Mouse (Mus musculus) C2C12 (cell line): ENCODE data around the gene Clasp1. TPM values are rescaled to one million over a fixed set of nuclear protein-coding genes. Genes with fewer than 3 reads are reported as not detected.

ENCODE experiments used
- H3K27me3 ChIP-seq: one replicate; pipeline ENCODE4 v1.6.1; 2011; ENCODE audit not compliant: control insufficient read depth, insufficient read depth, insufficient read length
- H3K36me3 ChIP-seq: one replicate; pipeline ENCODE4 v1.6.1; 2011; ENCODE audit not compliant: control insufficient read depth, insufficient read depth
- H3K4me3 ChIP-seq: one replicate; pipeline ENCODE4 v1.5.1; 2011; ENCODE audit warnings: mild to moderate bottlenecking, control low read depth; ENCODE audit not compliant: poor library complexity, insufficient read depth, severe bottlenecking
- H3K79me2 ChIP-seq: one replicate; pipeline ENCODE4 v1.6.1; 2011; ENCODE audit not compliant: control insufficient read depth, insufficient read depth
- H3K79me3 ChIP-seq: one replicate; pipeline ENCODE4 v1.6.1; 2011; ENCODE audit warnings: low read depth, control low read depth
- H3ac ChIP-seq: one replicate; pipeline ENCODE3; 2011; ENCODE audit warnings: low read depth; ENCODE audit not compliant: control insufficient read depth, insufficient read length
- CEBPB ChIP-seq: IDR thresholded peaks from one replicate; pipeline ENCODE4 v1.6.1; 2011; ENCODE audit warnings: low read depth, mild to moderate bottlenecking, control low read depth, moderate library complexity
- CTCF ChIP-seq: IDR thresholded peaks from one replicate; pipeline ENCODE4 v1.5.1; 2011; ENCODE audit not compliant: control insufficient read depth, insufficient read depth, insufficient read length
- FOSL1 ChIP-seq: IDR thresholded peaks from one replicate; pipeline ENCODE4 v1.8.0; 2011; ENCODE audit warnings: mild to moderate bottlenecking, low read length; ENCODE audit not compliant: poor library complexity, insufficient read depth, severe bottlenecking
- MAX ChIP-seq: IDR thresholded peaks from one replicate; pipeline ENCODE4 v1.6.1; 2011; ENCODE audit warnings: mild to moderate bottlenecking, control low read depth
- MYOD1 ChIP-seq: IDR thresholded peaks from one replicate; pipeline ENCODE4 v1.6.1; 2011; ENCODE audit warnings: low read depth; ENCODE audit not compliant: control insufficient read depth, insufficient read length
- MYOG ChIP-seq: IDR thresholded peaks from one replicate; pipeline ENCODE4 v1.6.1; 2011; ENCODE audit not compliant: control insufficient read depth, insufficient read length; ENCODE audit errors: extremely low read depth
- USF1 ChIP-seq: IDR thresholded peaks from one replicate; pipeline ENCODE4 v1.6.1; 2011; ENCODE audit warnings: low read depth, mild to moderate bottlenecking, control low read depth, moderate library complexity
- polyA plus RNA-seq: library from polyadenylated mRNA; unstranded; fragments of >200 nt; fragmentation: generic; extraction: Trizol; gene quantifications from one replicate; pipeline ENCODE4 v1.2.1, GENCODE M21; 2012; ENCODE audit warnings: missing spikeins

Gene Clasp1
- polyA plus RNA-seq, 1 experiment: 19.4 TPM

DNA sequence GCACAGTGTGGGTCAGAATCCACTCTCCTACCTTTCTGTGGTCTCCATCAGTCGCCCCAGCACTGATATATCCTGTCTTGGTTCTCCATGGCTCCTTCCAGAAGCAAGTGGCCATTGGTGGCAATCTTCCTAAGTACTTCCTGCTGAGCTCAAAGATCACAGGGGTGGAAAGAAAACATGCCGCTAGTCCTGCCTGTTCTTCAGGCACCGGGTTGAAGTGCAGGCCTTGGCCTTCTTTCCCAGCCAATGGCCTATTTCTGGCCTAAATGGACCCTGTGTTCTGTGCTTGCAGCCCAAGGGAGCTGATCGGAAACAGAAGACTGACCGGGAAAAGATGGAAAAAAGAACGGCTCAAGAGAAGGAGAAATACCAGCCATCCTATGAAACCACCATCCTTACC, 269.9 kb downstream of the Clasp1 start:
- Histone ChIP-seq H3K79me2 (no peaks in the 10 kb centered on the region), H3K27me3 (no peaks in the 10 kb centered on the region), H3K36me3 (no peaks in the 10 kb centered on the region), H3K4me3 (no peak overlapping the region), H3K79me3 (no peaks in the 10 kb centered on the region), H3ac (no peak overlapping the region)
- TF ChIP-seq MYOD1: no peak
- no peak for TF ChIP-seq MYOG
- no peak for TF ChIP-seq MAX
- TF ChIP-seq CEBPB: no peak
- TF ChIP-seq FOSL1: no peak
- no peak for TF ChIP-seq CTCF
- no peak for TF ChIP-seq USF1

DNA sequence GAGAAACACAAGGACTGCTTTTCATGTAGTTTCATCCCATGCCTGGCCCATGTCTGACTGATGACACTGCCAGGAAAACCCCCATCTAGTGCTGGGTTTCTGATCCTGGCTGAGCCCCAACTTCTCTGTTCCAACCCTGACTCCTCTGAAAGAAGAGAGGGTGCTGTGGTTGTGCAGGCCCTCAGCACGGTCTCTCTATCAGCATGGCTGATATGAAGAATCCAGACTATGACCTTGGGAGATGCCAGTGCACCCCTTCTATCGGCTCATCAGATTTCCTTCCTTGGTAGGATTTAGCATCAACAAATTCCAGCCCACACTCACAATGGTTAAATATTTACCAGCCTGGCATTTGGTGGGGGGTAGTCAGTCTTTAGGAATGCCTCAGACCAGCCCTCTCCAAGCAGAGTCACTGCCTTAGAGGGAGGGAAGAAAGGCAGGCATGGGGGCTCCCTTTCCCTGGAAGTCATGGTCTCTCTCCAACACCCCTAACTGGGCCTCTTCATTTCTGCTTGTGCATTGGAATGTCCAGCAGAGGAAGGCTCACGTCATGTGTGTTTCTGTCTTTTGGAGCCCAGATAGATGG, 272.1 kb downstream of the Clasp1 start:
- Histone ChIP-seq H3K79me2 (no peaks in the 10 kb centered on the region), H3ac (no peak overlapping the region), H3K4me3 (no peak overlapping the region), H3K27me3 (no peaks in the 10 kb centered on the region), H3K79me3 (no peaks in the 10 kb centered on the region), H3K36me3 (no peaks in the 10 kb centered on the region)
- TF ChIP-seq MYOD1 (no peak), CEBPB (no peak), CTCF (no peak), FOSL1 (no peak), USF1 (no peak), MAX (no peak), MYOG (no peak)

Other genes starting within 250 kb of the Clasp1 start
- gene Gm29106, start 212.5 kb upstream of the Clasp1 start, polyA plus RNA-seq: not detected
- gene Tsn, start 77.3 kb upstream of the Clasp1 start, polyA plus RNA-seq: 135 TPM
- gene Nifk, start 67.2 kb upstream of the Clasp1 start, polyA plus RNA-seq: 36.4 TPM
- gene Tfcp2l1, start 238.9 kb downstream of the Clasp1 start, polyA plus RNA-seq: 0.09 TPM